Mouse (Mus musculus): ENCODE measurements around the gene Oog2.
"Not testable (repeated sequence)": the region's sequence is repeated elsewhere in the genome, so short reads cannot be mapped to it uniquely, and the experiment has no call there.

The Oog2 gene

GRCm38 (mm10) chr4:144190419-144190818 lies at the start of gene Oog2:
Oog2 (plus strand) TSS chr4:144190719.
- no peak for DNase-seq (ENCODE audit: low spot score in 2 of 2)

GRCm38 (mm10) chr4:144162563-144162962 lies 28.0 kb upstream of the Oog2 start, which contains the start of gene Oog3:
Oog3 (minus strand) TSS chr4:144162663.
- no peak for DNase-seq (ENCODE audit: low spot score in 2 of 2)

GRCm38 (mm10) chr4:144213218-144213617 lies 22.7 kb downstream of the Oog2 start, which contains the start of gene C87977:
C87977 (minus strand) TSS chr4:144213318.
- DNase-seq (ENCODE audit: low spot score in 2 of 2) = not testable (repeated sequence)
